Mouse (Mus musculus) MEL (cell line): Measurements from ENCODE around the gene Stim1. TPM values are rescaled to one million over a fixed set of nuclear protein-coding genes. Genes with fewer than 3 reads are reported as not detected.
A peak's percentile ranks its signal among the peaks of the same experiment; 100 is the strongest.

ENCODE experiments used
- DNase-seq: peaks from one replicate; pipeline ENCODE4 v3.0.0; 2011; ENCODE audit warnings: low read depth, low spot score
- H3K27ac ChIP-seq: 2 replicates; pipeline ENCODE4 v1.5.1; 2012; ENCODE audit warnings: low read depth, mild to moderate bottlenecking, control low read depth, low read length, moderate library complexity; ENCODE audit not compliant: control insufficient read depth
- H3K27me3 ChIP-seq, 2 experiments: fragments of 150-350 bp in 1 of 2; sonication (generic) in 1 of 2; 2 replicates each; pipeline ENCODE4 v1.6.1; 2012; ENCODE audit warnings: low read length in 2 of 2, mild to moderate bottlenecking in 2 of 2, improper control_type of control experiment in 1 of 2, moderate library complexity in 1 of 2; ENCODE audit not compliant: insufficient read depth in 2 of 2, control insufficient read depth in 1 of 2
- H3K36me3 ChIP-seq, 2 experiments: 2 replicates each; pipeline ENCODE4 v1.6.1; 2012 to 2014; ENCODE audit warnings: low read length in 2 of 2, improper control_type of control experiment in 1 of 2, inconsistent platforms in 1 of 2, mild to moderate bottlenecking in 1 of 2; ENCODE audit not compliant: insufficient read depth in 2 of 2, control insufficient read depth in 1 of 2
- H3K4me1 ChIP-seq, 2 experiments: fragments of 150-350 bp in 1 of 2; sonication (generic) in 1 of 2; 2 replicates each; pipeline ENCODE4 v1.6.1; 2012; ENCODE audit warnings: low read length in 2 of 2, improper control_type of control experiment in 1 of 2, mild to moderate bottlenecking in 1 of 2; ENCODE audit not compliant: insufficient read depth in 2 of 2, control insufficient read depth in 1 of 2
- H3K4me3 ChIP-seq, 2 experiments: fragments of 150-350 bp in 1 of 2; sonication (generic) in 1 of 2; 2 replicates each; pipeline ENCODE4 v1.5.1; 2012; ENCODE audit warnings: low read depth in 2 of 2, low read length in 2 of 2, mild to moderate bottlenecking in 2 of 2, moderate library complexity in 2 of 2, control low read depth in 1 of 2, improper control_type of control experiment in 1 of 2; ENCODE audit not compliant: control insufficient read depth in 1 of 2, insufficient read depth in 1 of 2
- H3K79me2 ChIP-seq: 2 replicates; pipeline ENCODE4 v1.6.1; 2012; ENCODE audit warnings: mild to moderate bottlenecking, low read length, moderate library complexity; ENCODE audit not compliant: control insufficient read depth, poor library complexity, insufficient read depth
- H3K9ac ChIP-seq: 2 replicates; pipeline ENCODE4 v1.6.1; 2012; ENCODE audit warnings: low read depth, mild to moderate bottlenecking, control low read depth, low read length, moderate library complexity; ENCODE audit not compliant: control insufficient read depth, poor library complexity, severe bottlenecking
- H3K9me3 ChIP-seq: fragments of 150-350 bp; sonication (generic); replicated peaks from 2 replicates; pipeline ENCODE4 v1.6.1; 2012; ENCODE audit warnings: mild to moderate bottlenecking, low read length, improper control_type of control experiment, moderate library complexity; ENCODE audit not compliant: insufficient read depth
- CHD1 ChIP-seq: IDR thresholded peaks from 2 replicates; pipeline ENCODE4 v1.6.1; 2012; ENCODE audit warnings: low read depth, mild to moderate bottlenecking, inconsistent platforms, low read length, improper control_type of control experiment
- CTCF ChIP-seq, 3 experiments: IDR thresholded peaks in 2 of 3; conservative IDR thresholded peaks in 1 of 3; 2 replicates each; pipeline ENCODE4 v1.5.1; 2011 to 2012; ENCODE audit warnings: low read length in 3 of 3, low read depth in 2 of 3, mild to moderate bottlenecking in 2 of 3, improper control_type of control experiment in 1 of 3, inconsistent platforms in 1 of 3, mixed read lengths in 1 of 3, moderate library complexity in 1 of 3; ENCODE audit not compliant: control insufficient read depth in 1 of 3, insufficient read depth in 1 of 3, poor library complexity in 1 of 3, severe bottlenecking in 1 of 3
- JUND ChIP-seq: IDR thresholded peaks from 2 replicates; pipeline ENCODE4 v1.6.1; 2011; ENCODE audit warnings: low read depth, mild to moderate bottlenecking, improper control_type of control experiment, low read length
- MAX ChIP-seq: IDR thresholded peaks from 2 replicates; pipeline ENCODE4 v1.6.1; 2011; ENCODE audit warnings: low read length, improper control_type of control experiment
- MAZ ChIP-seq: IDR thresholded peaks from 2 replicates; pipeline ENCODE4 v1.6.1; 2012; ENCODE audit warnings: low read depth, mild to moderate bottlenecking, inconsistent platforms, low read length, improper control_type of control experiment
- MYB ChIP-seq: IDR thresholded peaks from 2 replicates; pipeline ENCODE4 v1.6.1; 2011; ENCODE audit warnings: mild to moderate bottlenecking, low read depth, low read length, improper control_type of control experiment
- SIN3A ChIP-seq: IDR thresholded peaks from 2 replicates; pipeline ENCODE4 v1.6.1; 2012; ENCODE audit warnings: low read length, improper control_type of control experiment, inconsistent platforms
- TBP ChIP-seq: IDR thresholded peaks from 2 replicates; pipeline ENCODE4 v1.8.0; 2011; ENCODE audit warnings: low read depth, low read length, improper control_type of control experiment
- UBTF ChIP-seq: IDR thresholded peaks from 2 replicates; pipeline ENCODE4 v1.6.1; 2012; ENCODE audit warnings: low read depth, mild to moderate bottlenecking, inconsistent platforms, low read length, improper control_type of control experiment, moderate library complexity, borderline replicate concordance; ENCODE audit not compliant: insufficient read depth
- USF1 ChIP-seq: IDR thresholded peaks from 2 replicates; pipeline ENCODE4 v1.6.1; 2014; ENCODE audit warnings: low read depth, mild to moderate bottlenecking, inconsistent platforms, low read length, improper control_type of control experiment, moderate library complexity
- USF2 ChIP-seq, 2 experiments: IDR thresholded peaks; 2 replicates each; pipeline ENCODE4 v1.6.1; 2011 to 2012; ENCODE audit warnings: improper control_type of control experiment in 2 of 2, low read length in 2 of 2, borderline replicate concordance in 1 of 2, inconsistent platforms in 1 of 2, low read depth in 1 of 2, mild to moderate bottlenecking in 1 of 2; ENCODE audit not compliant: insufficient read depth in 1 of 2
- ZC3H11A ChIP-seq: IDR thresholded peaks from 2 replicates; pipeline ENCODE4 v1.6.1; 2012; ENCODE audit warnings: low read depth, mild to moderate bottlenecking, inconsistent platforms, low read length, improper control_type of control experiment
- ZMIZ1 ChIP-seq: IDR thresholded peaks from 2 replicates; pipeline ENCODE4 v1.6.1; 2012; ENCODE audit warnings: low read depth, mild to moderate bottlenecking, inconsistent platforms, low read length, improper control_type of control experiment, moderate library complexity
- ZNF384 ChIP-seq: IDR thresholded peaks from 2 replicates; pipeline ENCODE4 v1.6.1; 2012; ENCODE audit warnings: low read depth, mild to moderate bottlenecking, inconsistent platforms, low read length, improper control_type of control experiment
- polyA plus RNA-seq, 2 experiments: library from polyadenylated mRNA; stranded (reverse) in 1 of 2; unstranded in 1 of 2; fragments of >175 nt in 1 of 2; fragments of >200 nt in 1 of 2; gene quantifications; 2 replicates each; pipeline versions ENCODE4 v1.2.1 to v1.2.4; 2012; ENCODE audit warnings: low replicate concordance in 2 of 2, low read depth in 1 of 2; ENCODE audit not compliant: insufficient read length in 2 of 2, insufficient read depth in 1 of 2, missing spikeins in 1 of 2
- total RNA-seq: library from RNA; depleted of rRNA; stranded (reverse); fragments of 300-350 nt; gene quantifications from 2 replicates; pipeline ENCODE4 v1.2.3, GENCODE M21; 2012

The Stim1 gene
- total and polyA plus RNA-seq, 3 experiments, result 26.1 to 65.0 TPM; not detected in 1

DNA sequence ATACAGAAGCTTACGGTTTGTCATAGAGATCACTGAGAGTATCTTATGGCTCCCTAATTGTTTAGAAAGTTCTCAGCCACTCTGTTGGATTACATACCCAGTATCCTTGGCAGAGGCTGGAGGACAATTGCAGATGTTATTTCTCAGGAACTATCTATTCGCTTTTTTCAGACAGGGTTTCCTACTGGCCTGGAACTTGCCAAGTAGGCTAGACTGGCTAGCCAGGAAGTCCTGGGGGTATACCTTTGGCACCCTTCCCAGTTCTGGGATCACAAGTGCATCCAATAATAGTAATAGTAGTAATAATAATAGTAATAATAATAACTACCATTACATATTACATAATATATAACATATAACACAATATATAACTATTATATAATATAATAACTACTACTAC lies 38.0 kb downstream of the Stim1 start:
- no peak overlapping the region for H3K9ac ChIP-seq
- H3K4me3 ChIP-seq, result no peak overlapping the region
- no peaks in the 10 kb centered on the region for H3K9me3 ChIP-seq
- DNase-seq, result no peak
- H3K4me1 ChIP-seq, result peaks cover 0 to 1% of the 10 kb centered on the region in 2 experiments; a peak in 1 of 4 replicates
- H3K27ac ChIP-seq, result no peak overlapping the region
- no peak for TF ChIP-seq SIN3A
- no peak for TF ChIP-seq MAZ
- TF ChIP-seq MAX, result no peak
- no peak for TF ChIP-seq TBP
- no peak for TF ChIP-seq JUND
- no peak for TF ChIP-seq ZMIZ1
- TF ChIP-seq UBTF, result no peak
- peaks cover 4% of the 10 kb centered on the region for H3K79me2 ChIP-seq
- H3K36me3 ChIP-seq, result peaks cover 2% of the 10 kb centered on the region in 2 experiments; a peak in 3 of 4 replicates
- no peaks in the 10 kb centered on the region for H3K27me3 ChIP-seq

DNA sequence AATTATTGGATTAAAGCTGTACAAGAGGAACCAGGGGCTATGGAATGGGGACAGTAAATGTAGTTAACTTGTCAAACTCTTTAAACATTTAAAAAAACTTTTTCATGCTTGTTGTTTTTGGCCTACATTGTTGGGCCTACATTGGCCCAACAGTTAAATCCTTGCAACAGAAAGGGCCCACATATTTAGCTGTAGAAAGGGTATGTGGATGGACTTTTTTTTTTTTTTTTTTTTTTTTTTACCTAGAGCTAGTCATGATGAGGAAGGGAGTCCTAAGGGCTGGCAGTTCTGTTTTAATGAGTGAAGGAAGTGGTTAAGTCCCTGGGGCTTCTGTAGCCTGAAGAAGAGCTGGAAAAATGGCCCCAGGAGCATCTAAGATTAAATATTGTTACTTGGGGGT lies 42.7 kb downstream of the Stim1 start:
- Histone ChIP-seq H3K27me3 (no peaks in the 10 kb centered on the region), H3K9ac (no peak overlapping the region), H3K9me3 (no peaks in the 10 kb centered on the region), H3K79me2 (peaks cover 9% of the 10 kb centered on the region), H3K36me3 (peaks cover 2 to 32% of the 10 kb centered on the region in 2 experiments; a peak in 3 of 4 replicates), H3K4me1 (peaks cover 23 to 26% of the 10 kb centered on the region in 2 experiments), H3K4me3 (no peak overlapping the region), H3K27ac (no peak overlapping the region)
- DNase-seq, result no peak
- peak; percentile 78 for TF ChIP-seq ZNF384
- no peak for TF ChIP-seq CHD1

DNA sequence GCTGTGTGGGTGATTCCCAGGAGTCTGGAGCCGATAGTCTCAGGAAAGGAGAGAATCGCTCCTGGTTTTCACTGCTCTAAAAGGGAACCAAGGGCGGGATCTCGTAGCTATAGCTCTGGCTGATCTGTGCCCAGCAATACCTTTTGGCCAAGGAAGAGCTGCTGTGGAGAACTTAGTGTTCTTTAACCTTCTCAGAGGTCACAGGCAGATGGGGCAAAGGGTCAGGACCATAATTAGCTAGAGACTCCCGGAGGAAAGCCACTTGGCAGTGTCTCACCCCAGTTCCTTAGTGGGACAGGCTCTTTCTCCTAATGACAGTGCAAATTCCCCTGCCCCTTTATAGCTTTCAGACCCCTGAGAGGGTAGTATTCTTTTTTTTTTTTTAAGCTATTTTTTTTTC lies 43.2 kb downstream of the Stim1 start:
- Histone ChIP-seq H3K79me2 (peaks cover 9% of the 10 kb centered on the region), H3K27ac (no peak overlapping the region), H3K4me3 (no peak overlapping the region), H3K9ac (no peak overlapping the region), H3K4me1 (peaks cover 23 to 26% of the 10 kb centered on the region in 2 experiments), H3K36me3 (peaks cover 2 to 34% of the 10 kb centered on the region in 2 experiments; a peak in 3 of 4 replicates), H3K27me3 (no peaks in the 10 kb centered on the region), H3K9me3 (no peaks in the 10 kb centered on the region)
- DNase-seq, result no peak
- TF ChIP-seq MYB (no peak), USF2 (IDR thresholded peaks at IDR 0.05; ENCODE audit: borderline replicate concordance in 1 of 2, insufficient read depth in 1 of 2, low read depth in 1 of 2, low read length in 2 of 2) (no peak), UBTF (no peak), ZC3H11A (no peak), ZNF384 (no peak), USF1 (no peak), CTCF (IDR thresholded peaks at IDR 0.05 in 2 of 3, conservative IDR thresholded peaks at IDR 0.05 in 1 of 3; ENCODE audit: control insufficient read depth in 1 of 3, insufficient read depth in 1 of 3, low read depth in 2 of 3, low read length in 3 of 3, poor library complexity in 1 of 3, severe bottlenecking in 1 of 3) (no peak)
